Mouse (Mus musculus) left cerebral cortex, postnatal 36 days (tissue): ENCODE data around the gene Cacng5. TPM values are rescaled to one million over a fixed set of nuclear protein-coding genes. Genes with fewer than 3 reads are reported as not detected.

ENCODE experiments used
- DNase-seq, 2 experiments: peaks; one replicate each; pipeline ENCODE4 v3.0.0; 2021 to 2022; ENCODE audit warnings: low spot score in 2 of 2, mixed read lengths in 1 of 2
- intact Hi-C: fragments of 180-260 bp; cut with DNase I; formaldehyde crosslinking; loops from one replicate; pipeline ENCODE4 v1.15.1; 2025
- total RNA-seq, 2 experiments: library from RNA; stranded (reverse); gene quantifications; 2 replicates each; pipeline ENCODE4 v1.2.3; 2021

Cacng5 gene
- total RNA-seq, result 10 to 100 TPM; 10.4 to 17.1 TPM

GRCm38 (mm10) chr11:107914634-107915226 is at the start of gene Cacng5:
Gene Cacng5 (minus strand): TSS chr11:107915055.
- intact Hi-C loops, result loop anchor here (5.0 kb wide), 1 partner anchor 47 kb away; no protein-coding TSS in a partner anchor
- DNase-seq, result no peak

GRCm38 (mm10) chr11:107957566-107958350 is 42.9 kb upstream of the Cacng5 start:
- intact Hi-C loops, result no loop called here
- no peak for DNase-seq

GRCm38 (mm10) chr11:107955191-107956062 is 40.6 kb upstream of the Cacng5 start:
- DNase-seq, result no peak
- intact Hi-C loops, result no loop called here

GRCm38 (mm10) chr11:107951431-107951830 is 36.6 kb upstream of the Cacng5 start:
- intact Hi-C loops, result no loop called here
- no peak for DNase-seq

- intact Hi-C loops, result no loop called here
- DNase-seq, result no peak
These were observed 35.8 kb upstream of the Cacng5 start for GRCm38 (mm10) chr11:107950658-107951057.

- intact Hi-C loops, result no loop called here
- no peak for DNase-seq
These were observed 35.4 kb upstream of the Cacng5 start for GRCm38 (mm10) chr11:107950211-107950610.

- intact Hi-C loops, result no loop called here
These were observed 33.1 kb upstream of the Cacng5 start for GRCm38 (mm10) chr11:107947951-107948350.

GRCm38 (mm10) chr11:107946823-107947222 is 32.0 kb upstream of the Cacng5 start:
- intact Hi-C loops, result no loop called here
- no peak for DNase-seq

More at GRCm38 (mm10) chr11:107947951-107948350, 33.1 kb upstream of the Cacng5 start:
- no peak for DNase-seq

GRCm38 (mm10) chr11:107936929-107937328 is 22.1 kb upstream of the Cacng5 start:
- no peak for DNase-seq
- intact Hi-C loops, result no loop called here

GRCm38 (mm10) chr11:107931721-107932120 is 16.9 kb upstream of the Cacng5 start:
- intact Hi-C loops, result no loop called here
- no peak for DNase-seq

GRCm38 (mm10) chr11:107931288-107931687 is 16.4 kb upstream of the Cacng5 start:
- intact Hi-C loops, result no loop called here

GRCm38 (mm10) chr11:107929712-107930111 is 14.9 kb upstream of the Cacng5 start:
- peak; percentile 19 to 43 for DNase-seq
- intact Hi-C loops, result no loop called here

More at GRCm38 (mm10) chr11:107931288-107931687, 16.4 kb upstream of the Cacng5 start:
- no peak for DNase-seq

GRCm38 (mm10) chr11:107919852-107920508 is 5.1 kb upstream of the Cacng5 start:
- intact Hi-C loops, result no loop called here
- DNase-seq, result no peak

GRCm38 (mm10) chr11:107917721-107918235 is 2.9 kb upstream of the Cacng5 start:
- DNase-seq, result no peak

GRCm38 (mm10) chr11:107913317-107913716 is 1.5 kb downstream of the Cacng5 start:
- intact Hi-C loops, result loop anchor here (5.0 kb wide), 1 partner anchor 46 kb away; no protein-coding TSS in a partner anchor
- DNase-seq, result no peak

More at GRCm38 (mm10) chr11:107917721-107918235, 2.9 kb upstream of the Cacng5 start:
- intact Hi-C loops, result no loop called here

GRCm38 (mm10) chr11:107905364-107905763 is 9.5 kb downstream of the Cacng5 start:
- intact Hi-C loops, result no loop called here
- no peak for DNase-seq

- DNase-seq, result no peak
- intact Hi-C loops, result no loop called here
These were observed 10.8 kb downstream of the Cacng5 start for GRCm38 (mm10) chr11:107903966-107904605.

- no peak for DNase-seq
- intact Hi-C loops, result no loop called here
These were observed 14.4 kb downstream of the Cacng5 start for GRCm38 (mm10) chr11:107900470-107900869.

- intact Hi-C loops, result no loop called here
- DNase-seq, result no peak
These were observed 16.2 kb downstream of the Cacng5 start for GRCm38 (mm10) chr11:107898698-107899097.
